Mouse (Mus musculus): ENCODE measurements at regions not wholly inside any gene's neighbourhood (a gene's known extent, or its start where the extent isn't known, plus 50 kb on each side); places are given as distances from the start of the nearest gene placed in this dataset.
A peak's percentile ranks its signal among the peaks of the same experiment; 100 is the strongest.
"Not testable (repeated sequence)": the region's sequence is repeated elsewhere in the genome, so short reads cannot be mapped to it uniquely, and the experiment has no call there.

GRCm38 (mm10) chr10:104914201-104914600 is 660.0 kb downstream of the Tmtc2 start:
- no peak overlapping the region for H3K4me2 ChIP-seq (replicated peaks; ENCODE audit: low read depth, low read length, severe bottlenecking)
- no peak overlapping the region for H3K9ac ChIP-seq (ENCODE audit: low read depth, low read length, severe bottlenecking)
- DNase-seq (ENCODE audit: low spot score) (no peak), ATAC-seq (ENCODE audit: low FRiP score, low read depth) (no peak)
- no peaks in the 10 kb centered on the region for H3K4me1 ChIP-seq (ENCODE audit: control insufficient read depth, insufficient read depth, low read length)
- no peaks in the 10 kb centered on the region for H3K27me3 ChIP-seq (ENCODE audit: control insufficient read depth, insufficient read depth, low read length)
- no peaks in the 10 kb centered on the region for H3K36me3 ChIP-seq (ENCODE audit: control insufficient read depth, insufficient read depth, low read length)
- H3K4me3 ChIP-seq (replicated peaks; ENCODE audit: low read length) = no peak overlapping the region
- no peak for TF ChIP-seq POLR2A (IDR thresholded peaks at IDR 0.05; ENCODE audit: borderline replicate concordance, extremely low read depth, insufficient read depth, insufficient read length)
- no peak overlapping the region for H3K27ac ChIP-seq (replicated peaks; ENCODE audit: low read depth, low read length)
- 83% methylated on average over 1 of the region's 1 CpGs for WGBS
- H3K9me3 ChIP-seq (ENCODE audit: control insufficient read depth, low read length) = no peaks in the 10 kb centered on the region

GRCm38 (mm10) chr10:104915521-104915920 is 658.7 kb downstream of the Tmtc2 start:
- Histone ChIP-seq H3K4me2 (replicated peaks; ENCODE audit: low read depth, low read length, severe bottlenecking) (no peak overlapping the region), H3K4me3 (replicated peaks; ENCODE audit: low read length) (no peak overlapping the region), H3K9me3 (ENCODE audit: control insufficient read depth, low read length) (no peaks in the 10 kb centered on the region), H3K9ac (ENCODE audit: low read depth, low read length, severe bottlenecking) (no peak overlapping the region), H3K27ac (replicated peaks; ENCODE audit: low read depth, low read length) (no peak overlapping the region), H3K27me3 (ENCODE audit: control insufficient read depth, insufficient read depth, low read length) (no peaks in the 10 kb centered on the region), H3K36me3 (ENCODE audit: control insufficient read depth, insufficient read depth, low read length) (no peaks in the 10 kb centered on the region), H3K4me1 (ENCODE audit: control insufficient read depth, insufficient read depth, low read length) (no peaks in the 10 kb centered on the region)
- no peak for TF ChIP-seq POLR2A (IDR thresholded peaks at IDR 0.05; ENCODE audit: borderline replicate concordance, extremely low read depth, insufficient read depth, insufficient read length)
- no peak for ATAC-seq (ENCODE audit: low FRiP score, low read depth)
- 100% methylated on average over 1 of the region's 1 CpGs for WGBS
- DNase-seq (ENCODE audit: low spot score) = no peak

DNA sequence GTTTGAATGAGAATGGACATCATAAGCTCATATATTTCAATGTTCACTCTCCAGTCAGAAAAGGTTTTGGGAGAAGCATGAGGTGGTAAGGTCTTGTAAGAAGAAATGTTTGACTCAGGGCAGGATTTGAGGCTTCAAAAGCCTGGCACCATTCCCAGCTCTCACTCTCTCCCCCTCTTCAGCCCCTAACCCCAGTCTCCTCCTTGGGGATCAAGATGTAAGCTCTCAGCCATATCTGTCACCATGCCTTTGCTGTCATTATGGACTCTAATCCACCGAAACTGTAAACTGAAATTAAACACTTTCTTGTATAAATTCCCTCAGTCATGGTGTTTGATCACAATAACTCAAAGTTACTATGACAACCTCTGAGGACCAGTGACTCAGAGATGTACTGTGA is 637.6 kb downstream of the Tmtc2 start:
- Histone ChIP-seq H3K27ac (replicated peaks; ENCODE audit: low read depth, low read length) (no peak overlapping the region), H3K4me2 (replicated peaks; ENCODE audit: low read depth, low read length, severe bottlenecking) (no peak overlapping the region), H3K36me3 (ENCODE audit: control insufficient read depth, insufficient read depth, low read length) (no peaks in the 10 kb centered on the region), H3K4me3 (replicated peaks; ENCODE audit: low read length) (no peak overlapping the region), H3K9me3 (ENCODE audit: control insufficient read depth, low read length) (no peaks in the 10 kb centered on the region), H3K9ac (ENCODE audit: low read depth, low read length, severe bottlenecking) (no peak overlapping the region), H3K27me3 (ENCODE audit: control insufficient read depth, insufficient read depth, low read length) (no peaks in the 10 kb centered on the region), H3K4me1 (ENCODE audit: control insufficient read depth, insufficient read depth, low read length) (no peaks in the 10 kb centered on the region)
- WGBS = 54% methylated on average over 1 of the region's 1 CpGs
- ATAC-seq (ENCODE audit: low FRiP score, low read depth) (peak; percentile 44; the same call in 1 of the 2 replicates), DNase-seq (ENCODE audit: low spot score) (peak; percentile 20)
- no peak for TF ChIP-seq POLR2A (IDR thresholded peaks at IDR 0.05; ENCODE audit: borderline replicate concordance, extremely low read depth, insufficient read depth, insufficient read length)

DNA sequence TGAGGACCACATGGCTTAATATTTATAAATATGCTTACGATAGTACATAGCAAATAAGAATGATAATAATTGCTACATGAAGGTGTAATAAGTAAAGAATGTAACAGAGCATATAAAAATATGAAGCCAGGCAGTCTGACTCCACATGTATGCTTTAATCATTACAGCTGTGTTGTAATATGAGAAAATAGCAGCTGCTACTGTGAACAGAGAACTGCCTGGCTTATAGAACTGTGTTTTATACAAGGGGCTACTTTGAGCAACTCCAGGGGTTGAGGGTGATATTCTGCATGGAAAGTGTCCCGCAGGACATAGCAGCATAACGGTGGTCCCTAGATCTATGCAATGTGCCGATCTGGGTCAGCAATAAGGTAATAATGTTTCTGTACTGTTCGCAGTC is 627.9 kb downstream of the Tmtc2 start:
- H3K4me1 ChIP-seq (ENCODE audit: control insufficient read depth, insufficient read depth, low read length) = 0 out of 2 replicates have a peak, but pooled peaks cover 3% of the 10 kb centered on the region
- no peak for TF ChIP-seq POLR2A (IDR thresholded peaks at IDR 0.05; ENCODE audit: borderline replicate concordance, extremely low read depth, insufficient read depth, insufficient read length)
- 36% methylated on average over 5 of the region's 5 CpGs for WGBS
- H3K36me3 ChIP-seq (ENCODE audit: control insufficient read depth, insufficient read depth, low read length) = no peaks in the 10 kb centered on the region
- DNase-seq (ENCODE audit: low spot score) (peak; percentile 45), ATAC-seq (ENCODE audit: low FRiP score, low read depth) (peak; percentile 85)
- H3K9ac ChIP-seq (ENCODE audit: low read depth, low read length, severe bottlenecking) = no peak overlapping the region
- no peaks in the 10 kb centered on the region for H3K9me3 ChIP-seq (ENCODE audit: control insufficient read depth, low read length)
- no peaks in the 10 kb centered on the region for H3K27me3 ChIP-seq (ENCODE audit: control insufficient read depth, insufficient read depth, low read length)
- no peak overlapping the region for H3K4me2 ChIP-seq (replicated peaks; ENCODE audit: low read depth, low read length, severe bottlenecking)
- H3K27ac ChIP-seq (replicated peaks; ENCODE audit: low read depth, low read length) = no peak overlapping the region
- no peak overlapping the region for H3K4me3 ChIP-seq (replicated peaks; ENCODE audit: low read length)

- H3K4me2 ChIP-seq (replicated peaks; ENCODE audit: low read depth, low read length, severe bottlenecking); H3K9me3 ChIP-seq (ENCODE audit: control insufficient read depth, low read length); H3K27ac ChIP-seq (replicated peaks; ENCODE audit: low read depth, low read length); DNase-seq (ENCODE audit: low spot score); H3K4me3 ChIP-seq (replicated peaks; ENCODE audit: low read length); H3K36me3 ChIP-seq (ENCODE audit: control insufficient read depth, insufficient read depth, low read length); H3K27me3 ChIP-seq (ENCODE audit: control insufficient read depth, insufficient read depth, low read length); ATAC-seq (ENCODE audit: low FRiP score, low read depth); H3K9ac ChIP-seq (ENCODE audit: low read depth, low read length, severe bottlenecking); H3K4me1 ChIP-seq (ENCODE audit: control insufficient read depth, insufficient read depth, low read length): not testable (repeated sequence)
Measured at GRCm38 (mm10) chr10:104948821-104949220, 625.4 kb downstream of the Tmtc2 start.

GRCm38 (mm10) chr10:104968381-104968908 is 605.8 kb downstream of the Tmtc2 start:
- TF ChIP-seq POLR2A (IDR thresholded peaks at IDR 0.05; ENCODE audit: borderline replicate concordance, extremely low read depth, insufficient read depth, insufficient read length) = no peak
- 56% methylated on average over 6 of the region's 6 CpGs for WGBS
- H3K4me3 ChIP-seq (replicated peaks; ENCODE audit: low read length) = no peak overlapping the region
- H3K9ac ChIP-seq (ENCODE audit: low read depth, low read length, severe bottlenecking) = no peak overlapping the region
- H3K4me2 ChIP-seq (replicated peaks; ENCODE audit: low read depth, low read length, severe bottlenecking) = no peak overlapping the region
- no peaks in the 10 kb centered on the region for H3K9me3 ChIP-seq (ENCODE audit: control insufficient read depth, low read length)
- no peaks in the 10 kb centered on the region for H3K27me3 ChIP-seq (ENCODE audit: control insufficient read depth, insufficient read depth, low read length)
- peak; percentile 51 for DNase-seq (ENCODE audit: low spot score)
- ATAC-seq (ENCODE audit: low FRiP score, low read depth) = no peak
- no peak overlapping the region for H3K27ac ChIP-seq (replicated peaks; ENCODE audit: low read depth, low read length)
- H3K36me3 ChIP-seq (ENCODE audit: control insufficient read depth, insufficient read depth, low read length) = no peaks in the 10 kb centered on the region
- no peaks in the 10 kb centered on the region for H3K4me1 ChIP-seq (ENCODE audit: control insufficient read depth, insufficient read depth, low read length)

Measured in limb, embryonic 14.5 days (tissue).